Mouse (Mus musculus) stomach, postnatal 0 days (tissue): ENCODE measurements around the gene Afap1l2.

Source experiments
- CTCF ChIP-seq: IDR thresholded peaks from 2 replicates; pipeline ENCODE4 v1.5.1; 2016; ENCODE audit warnings: antibody characterized with exemption, low read depth, mild to moderate bottlenecking, moderate library complexity
- EP300 ChIP-seq: optimal IDR thresholded peaks from 2 replicates; pipeline ENCODE3; 2016; ENCODE audit warnings: antibody characterized with exemption

DNA sequence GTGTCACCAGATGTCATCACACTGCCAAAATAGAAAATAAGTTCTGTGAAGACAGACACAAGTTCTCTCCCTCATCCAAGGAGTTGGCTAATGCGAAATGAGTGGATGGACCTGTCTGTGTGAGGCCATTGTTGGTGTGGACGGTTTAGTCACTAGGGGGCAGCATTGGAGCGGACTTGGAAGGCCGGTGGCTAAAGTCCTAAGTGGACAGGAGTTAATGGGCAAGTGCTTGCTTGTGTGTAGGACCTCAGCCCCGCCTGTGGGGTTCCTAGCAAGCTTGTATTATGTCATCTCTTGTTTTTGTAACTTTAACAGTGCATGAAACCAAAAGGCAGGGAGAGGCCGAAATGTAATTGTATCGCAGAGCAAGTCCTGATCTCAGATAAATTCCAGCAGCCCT, 88.4 kb downstream of the Afap1l2 start:
- peak; percentile 98 for TF ChIP-seq CTCF
- no peak for TF ChIP-seq EP300
